Mouse (Mus musculus): Measurements from ENCODE around the gene Uaca.

GRCm38 (mm10) chr9:60859031-60859430 lies 64.7 kb downstream of the Uaca start:
- TF ChIP-seq CTCF (IDR thresholded peaks at IDR 0.05; ENCODE audit: extremely low read depth, insufficient read depth, insufficient read length, insufficient replicate concordance) (no peak), POLR2A (IDR thresholded peaks at IDR 0.05; ENCODE audit: low read depth, low read length) (no peak)
